Mouse (Mus musculus) lung, adult 10 weeks (tissue): ENCODE measurements around the gene Dnajb3. TPM values are rescaled to one million over a fixed set of nuclear protein-coding genes. Genes with fewer than 3 reads are reported as not detected.

Experiments used
- polyA plus RNA-seq: library from polyadenylated mRNA; stranded (reverse); fragments of 350-450 nt; fragmentation: Illumina TruSeq; extraction: RNeasy Lipid Tissue Mini Kit (QIAGEN cat#74804); gene quantifications from one replicate; pipeline ENCODE4 v1.2.3, GENCODE M21; 2014; ENCODE audit warnings: low read depth, low replicate concordance; ENCODE audit not compliant: insufficient read depth

Gene Dnajb3
- polyA plus RNA-seq = 1.3 TPM

DNA sequence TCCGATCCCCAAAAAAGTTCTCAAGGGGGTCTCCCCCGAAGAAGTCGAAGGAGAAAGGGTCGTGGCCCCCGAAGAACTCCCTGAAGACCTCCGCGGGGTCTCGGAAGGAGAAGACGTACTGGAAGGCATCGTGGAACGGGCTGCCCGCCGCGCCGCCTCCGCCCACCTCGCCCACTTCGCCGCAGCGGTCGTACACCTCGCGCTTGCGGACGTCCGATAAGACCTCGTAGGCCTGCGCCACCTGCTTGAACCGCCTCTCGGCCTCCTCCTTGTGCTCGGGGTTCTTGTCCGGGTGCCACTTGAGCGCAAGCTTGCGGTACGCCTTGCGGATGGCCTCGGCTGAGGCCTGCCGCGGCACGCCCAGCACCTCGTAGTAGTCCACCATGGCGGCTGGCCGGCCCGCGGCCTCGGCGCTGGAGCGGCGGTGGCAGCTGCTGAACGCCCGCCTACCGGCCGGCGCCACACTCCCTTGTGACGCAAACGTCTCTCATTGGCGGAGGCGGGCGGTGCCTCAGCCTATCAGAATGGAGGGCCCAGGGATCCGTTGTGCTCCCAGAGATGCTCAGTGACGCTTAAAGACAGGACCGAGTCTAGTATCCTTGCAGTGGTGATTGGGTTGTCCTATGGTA, at the start of gene Dnajb3:
Gene Dnajb3, minus strand, starts transcription at position 489 of the 629 bp plus-strand sequence.

DNA sequence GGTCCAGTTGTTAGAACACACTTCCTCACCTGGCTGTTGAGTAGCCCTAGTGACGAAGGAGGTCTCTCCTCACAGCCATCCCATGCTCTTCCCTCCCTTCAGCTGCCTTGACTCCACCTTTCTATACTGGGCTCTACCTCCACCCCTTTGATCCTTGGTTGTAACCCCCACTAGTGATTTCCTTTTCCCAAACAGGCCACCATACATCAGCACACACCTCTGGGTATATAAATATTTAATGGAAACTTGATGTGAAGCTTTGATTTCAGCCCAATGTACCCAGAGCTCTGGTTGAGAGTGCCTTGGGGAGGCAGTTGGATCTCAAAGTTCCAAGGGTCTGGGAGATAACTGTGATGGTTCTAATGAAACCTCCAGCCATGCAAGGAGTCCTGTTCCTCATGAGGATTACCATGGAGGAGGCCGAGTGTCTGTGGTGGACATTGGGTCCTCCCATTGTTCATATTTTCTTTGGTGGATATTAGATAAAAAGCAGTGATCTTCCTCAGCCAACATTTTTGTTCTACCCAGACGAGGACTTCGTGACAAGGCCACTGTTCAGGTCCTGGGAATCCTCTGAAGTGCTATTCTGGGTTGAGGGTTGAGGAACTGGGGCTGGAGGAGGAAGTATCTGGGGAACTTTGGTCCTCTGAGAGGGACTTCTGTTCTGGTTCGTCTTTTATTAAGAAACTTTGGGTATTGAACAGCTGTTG, 21.2 kb upstream of the Dnajb3 start, which contains the start of gene Mroh2a:
Gene Mroh2a, plus strand, starts transcription at position 317 of the 710 bp plus-strand sequence.

DNA sequence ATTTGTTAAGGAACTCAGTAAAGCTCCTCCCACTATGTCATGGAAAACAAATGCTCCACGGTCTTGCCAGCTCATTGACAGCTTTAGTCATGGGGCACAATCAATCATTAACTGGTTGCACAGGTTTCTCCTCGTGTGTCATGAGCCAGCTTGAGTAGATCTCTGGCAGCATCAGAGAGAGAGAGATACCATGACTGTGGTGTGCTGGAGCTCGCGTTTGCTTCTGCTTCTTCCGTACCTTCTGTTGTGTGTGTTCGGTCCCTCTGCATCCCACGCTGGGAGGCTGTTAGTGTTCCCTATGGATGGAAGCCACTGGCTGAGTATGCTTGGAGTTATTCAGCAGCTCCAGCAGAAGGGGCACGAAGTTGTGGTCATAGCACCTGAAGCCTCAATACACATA, 6.2 kb upstream of the Dnajb3 start, which contains the start of gene Ugt1a1:
Gene Ugt1a1, plus strand, starts transcription at position 148 of the 400 bp plus-strand sequence.

DNA sequence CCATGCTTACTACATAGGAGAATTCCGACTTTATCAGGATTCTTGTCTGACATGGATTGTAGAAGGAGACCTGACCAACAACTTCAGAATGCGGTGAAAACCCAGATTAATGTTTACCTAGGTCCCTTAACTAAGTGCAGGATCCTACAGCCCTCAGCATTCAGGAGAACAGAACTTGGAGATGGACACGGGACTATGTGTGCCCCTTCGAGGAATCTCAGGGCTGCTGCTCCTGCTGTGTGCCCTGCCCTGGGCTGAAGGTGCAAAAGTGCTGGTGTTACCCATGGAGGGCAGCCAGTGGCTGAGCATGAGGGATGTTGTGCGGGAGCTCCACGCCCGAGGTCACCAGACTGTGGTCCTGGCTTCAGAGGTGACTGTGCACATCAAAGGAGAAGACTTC, 5.1 kb downstream of the Dnajb3 start, which contains the start of gene Ugt1a2:
Gene Ugt1a2, plus strand, starts transcription at position 146 of the 400 bp plus-strand sequence.

DNA sequence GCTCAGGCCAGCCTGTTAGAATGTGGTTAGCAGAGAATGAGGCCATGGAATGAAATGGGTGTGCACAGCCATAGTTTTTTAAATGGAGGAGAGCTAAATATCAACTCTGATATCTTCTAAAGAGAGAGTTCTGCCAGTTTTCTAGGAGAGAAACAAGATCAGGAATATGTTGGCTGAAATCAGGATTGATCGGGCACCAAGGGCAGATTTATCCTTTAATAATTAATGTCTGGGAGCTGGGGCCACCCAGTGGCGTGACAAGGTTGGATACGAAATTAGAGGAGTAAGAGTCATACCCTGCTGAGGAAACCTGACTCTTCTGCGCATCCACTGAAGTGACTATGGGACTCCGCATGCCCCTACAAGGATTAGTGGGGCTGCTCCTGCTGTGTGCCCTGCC, 39.9 kb downstream of the Dnajb3 start, which contains the start of gene Ugt1a5:
Gene Ugt1a5, plus strand, starts transcription at position 302 of the 400 bp plus-strand sequence.

Other genes with a start within 250 kb of the Dnajb3 start
- 5.5 TPM for gene Usp40, start 197.2 kb downstream of the Dnajb3 start, polyA plus RNA-seq
- gene Ugt1a10, start 150.4 kb downstream of the Dnajb3 start, polyA plus RNA-seq = not detected
- gene Ugt1a9, start 135.0 kb downstream of the Dnajb3 start, polyA plus RNA-seq = not detected
- gene Ugt1a8, start 118.0 kb downstream of the Dnajb3 start, polyA plus RNA-seq = not detected
- 3.0 TPM for gene Ugt1a7c, start 110.7 kb downstream of the Dnajb3 start, polyA plus RNA-seq
- 2.4 TPM for gene Ugt1a6b, start 102.5 kb downstream of the Dnajb3 start, polyA plus RNA-seq
- gene Ugt1a6a, start 71.0 kb downstream of the Dnajb3 start, polyA plus RNA-seq = 25.8 TPM
- not detected for gene Ugt1a5, start 39.8 kb downstream of the Dnajb3 start, polyA plus RNA-seq
- not detected for gene Ugt1a2, start 5.2 kb downstream of the Dnajb3 start, polyA plus RNA-seq
- 0.14 TPM for gene Ugt1a1, start 6.2 kb upstream of the Dnajb3 start, polyA plus RNA-seq
- gene Mroh2a, start 21.2 kb upstream of the Dnajb3 start, polyA plus RNA-seq = 0.27 TPM
- 11.8 TPM for gene Hjurp, start 71.9 kb upstream of the Dnajb3 start, polyA plus RNA-seq
- gene Trpm8, start 71.9 kb upstream of the Dnajb3 start, polyA plus RNA-seq = not detected
- not detected for gene Spp2, start 201.2 kb upstream of the Dnajb3 start, polyA plus RNA-seq